Mouse (Mus musculus): Measurements from ENCODE around the gene Ccdc117.

GRCm38 (mm10) chr11:5525418-5525817, 16.6 kb downstream of the Ccdc117 start:
- TF ChIP-seq POLR2A (IDR thresholded peaks at IDR 0.05; ENCODE audit: extremely low read depth, insufficient read depth, low read length) (no peak), CTCF (IDR thresholded peaks at IDR 0.05; ENCODE audit: extremely low read depth, insufficient read depth, low read length) (no peak)

Measured in cortical plate, adult 2 months (tissue).